Mouse (Mus musculus): ENCODE data around the gene Hist1h3e. TPM values are rescaled to one million over a fixed set of nuclear protein-coding genes. Genes with fewer than 3 reads are reported as not detected.

The Hist1h3e gene
- total and polyA plus RNA-seq, 2 experiments from 2014 or later: 1.9 to 180 TPM

DNA sequence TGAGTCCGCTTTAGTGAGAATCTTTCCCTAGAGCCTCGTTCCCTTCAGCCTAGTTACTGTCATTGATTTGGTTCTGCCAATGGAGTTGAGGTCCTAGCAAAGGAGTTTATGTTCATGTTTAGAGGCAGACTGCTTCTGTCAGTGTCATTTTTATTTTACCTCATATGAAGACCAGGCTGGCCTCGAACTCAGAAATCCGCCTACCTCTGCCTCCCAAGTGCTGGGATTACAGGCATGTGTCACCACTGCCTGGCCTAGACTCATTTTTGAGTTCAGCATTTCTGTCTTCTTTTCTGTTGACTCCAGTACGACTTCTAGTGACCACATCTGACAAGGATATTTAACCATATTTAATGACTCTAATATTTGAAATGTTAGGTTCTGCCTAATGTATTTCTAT lies 46.9 kb downstream of the Hist1h3e start:
- TF ChIP-seq CTCF (IDR thresholded peaks at IDR 0.05; ENCODE audit: low read depth): no peak
- no peaks in the 10 kb centered on the region for H3K36me3 ChIP-seq (ENCODE audit: insufficient read depth)
- DNase-seq (no peak), ATAC-seq (no peak)
- H3K27ac ChIP-seq (ENCODE audit: low read depth, low read length): no peak overlapping the region
- no peaks in the 10 kb centered on the region for H3K4me1 ChIP-seq (ENCODE audit: insufficient read depth)
- WGBS: 72% methylated on average over 5 of the region's 5 CpGs
- H3K27me3 ChIP-seq (ENCODE audit: insufficient read depth, low read length): no peaks in the 10 kb centered on the region
- no peak overlapping the region for H3K4me3 ChIP-seq (ENCODE audit: low read depth, low read length)
- no peak overlapping the region for H3K9ac ChIP-seq
- H3K9me3 ChIP-seq (ENCODE audit: low read length): no peaks in the 10 kb centered on the region
- H3K4me2 ChIP-seq (ENCODE audit: low read depth): no peak overlapping the region

DNA sequence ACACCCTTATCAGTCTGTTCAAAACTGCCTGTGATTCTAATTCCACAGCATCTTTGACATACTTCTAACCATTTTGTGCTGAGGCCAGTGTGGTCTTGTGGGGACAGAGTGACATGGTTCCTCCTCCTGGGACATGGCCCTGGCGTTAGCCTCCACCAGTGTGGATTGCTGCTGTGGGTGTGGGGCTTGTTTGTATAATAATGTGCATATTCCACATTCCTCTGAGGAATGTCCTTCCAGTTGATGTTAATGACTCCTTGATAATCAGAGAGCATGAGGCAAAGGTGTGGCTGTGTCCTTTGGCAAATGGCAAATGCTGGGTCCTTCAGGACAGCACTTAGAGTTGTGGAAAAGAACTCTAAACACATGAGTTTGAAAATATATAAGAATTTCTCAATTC lies 48.7 kb downstream of the Hist1h3e start:
- WGBS: 93% methylated on average over 1 of the region's 1 CpGs
- Histone ChIP-seq H3K27ac (ENCODE audit: low read depth, low read length) (no peak overlapping the region), H3K9ac (no peak overlapping the region), H3K36me3 (ENCODE audit: insufficient read depth) (no peaks in the 10 kb centered on the region), H3K9me3 (ENCODE audit: low read length) (no peaks in the 10 kb centered on the region), H3K4me3 (ENCODE audit: low read depth, low read length) (no peak overlapping the region), H3K27me3 (ENCODE audit: insufficient read depth, low read length) (no peaks in the 10 kb centered on the region), H3K4me1 (ENCODE audit: insufficient read depth) (no peaks in the 10 kb centered on the region), H3K4me2 (ENCODE audit: low read depth) (no peak overlapping the region)
- ATAC-seq (no peak), DNase-seq (no peak)
- TF ChIP-seq CTCF (IDR thresholded peaks at IDR 0.05; ENCODE audit: low read depth): no peak

Small RNA genes lying within 50 kb of the gene (microRNA-seq; reads per million reads assigned to microRNA genes)
- 0 reads per million in 2 experiments for gene Gm44297
- gene Gm44359: 0 reads per million in 2 experiments
- gene Gm44394: 0 reads per million in 2 experiments
- gene n-TStga1: 0.24 to 0.39 reads per million in 2 experiments

Other genes starting within 250 kb of the Hist1h3e start
Only the 30 nearest of the 35 such genes appear.
- 32.9 and 35.5 TPM in 2 replicates for gene Zfp322a, start 193.2 kb downstream of the Hist1h3e start, total RNA-seq (2014; rRNA removed)
- 23.1 and 33.6 TPM in 2 replicates for gene Zfp322a, start 193.2 kb downstream of the Hist1h3e start, polyA plus RNA-seq (2015; fragmentation: Nextera tagmentation; extraction: Ambion mirVana)
- 6.5 and 8.2 TPM in 2 replicates for gene Abt1, start 138.5 kb downstream of the Hist1h3e start, total RNA-seq (2014; rRNA removed)
- 7.7 and 8.2 TPM in 2 replicates for gene Abt1, start 138.5 kb downstream of the Hist1h3e start, polyA plus RNA-seq (2015; fragmentation: Nextera tagmentation; extraction: Ambion mirVana)
- 0.08 and 0.33 TPM in 2 replicates for gene Btn1a1, start 96.5 kb downstream of the Hist1h3e start, total RNA-seq (2014; rRNA removed)
- 0.12 TPM in 1 of 2 replicates, not detected in the other for gene Btn1a1, start 96.5 kb downstream of the Hist1h3e start, polyA plus RNA-seq (2015; fragmentation: Nextera tagmentation; extraction: Ambion mirVana)
- gene Btn2a2, start 73.5 kb downstream of the Hist1h3e start, total RNA-seq (2014; rRNA removed): not detected in 2 replicates
- 0.10 TPM in 1 of 2 replicates, not detected in the other for gene Btn2a2, start 73.5 kb downstream of the Hist1h3e start, polyA plus RNA-seq (2015; fragmentation: Nextera tagmentation; extraction: Ambion mirVana)
- 1,275 and 1,840 TPM in 2 replicates for gene Hist1h4h, start 31.3 kb downstream of the Hist1h3e start, total RNA-seq (2014; rRNA removed)
- 4.1 and 5.7 TPM in 2 replicates for gene Hist1h4h, start 31.3 kb downstream of the Hist1h3e start, polyA plus RNA-seq (2015; fragmentation: Nextera tagmentation; extraction: Ambion mirVana)
- gene Hist1h2af, start 28.5 kb downstream of the Hist1h3e start, total RNA-seq (2014; rRNA removed): 135 and 227 TPM in 2 replicates
- gene Hist1h2af, start 28.5 kb downstream of the Hist1h3e start, polyA plus RNA-seq (2015; fragmentation: Nextera tagmentation; extraction: Ambion mirVana): not detected in 2 replicates
- gene Hist1h3g, start 26.9 kb downstream of the Hist1h3e start, total RNA-seq (2014; rRNA removed): 116 and 134 TPM in 2 replicates
- 0.50 TPM in 1 of 2 replicates, not detected in the other for gene Hist1h3g, start 26.9 kb downstream of the Hist1h3e start, polyA plus RNA-seq (2015; fragmentation: Nextera tagmentation; extraction: Ambion mirVana)
- 12.5 and 17.0 TPM in 2 replicates for gene Hist1h2bh, start 19.0 kb downstream of the Hist1h3e start, total RNA-seq (2014; rRNA removed)
- 0.17 TPM in 1 of 2 replicates, not detected in the other for gene Hist1h2bh, start 19.0 kb downstream of the Hist1h3e start, polyA plus RNA-seq (2015; fragmentation: Nextera tagmentation; extraction: Ambion mirVana)
- 116 and 119 TPM in 2 replicates for gene Hist1h3f, start 18.3 kb downstream of the Hist1h3e start, total RNA-seq (2014; rRNA removed)
- 0.17 and 0.47 TPM in 2 replicates for gene Hist1h3f, start 18.3 kb downstream of the Hist1h3e start, polyA plus RNA-seq (2015; fragmentation: Nextera tagmentation; extraction: Ambion mirVana)
- gene Hist1h4f, start 10.7 kb downstream of the Hist1h3e start, total RNA-seq (2014; rRNA removed): 586 and 753 TPM in 2 replicates
- gene Hist1h4f, start 10.7 kb downstream of the Hist1h3e start, polyA plus RNA-seq (2015; fragmentation: Nextera tagmentation; extraction: Ambion mirVana): 0.70 TPM in 1 of 2 replicates, not detected in the other
- 48.5 and 66.7 TPM in 2 replicates for gene Hist1h1d, start 9.1 kb downstream of the Hist1h3e start, total RNA-seq (2014; rRNA removed)
- 0.12 and 0.18 TPM in 2 replicates for gene Hist1h1d, start 9.1 kb downstream of the Hist1h3e start, polyA plus RNA-seq (2015; fragmentation: Nextera tagmentation; extraction: Ambion mirVana)
- gene Hist1h2ae, start 8.9 kb upstream of the Hist1h3e start, total RNA-seq (2014; rRNA removed): 111 TPM in 2 replicates
- gene Hist1h2ae, start 8.9 kb upstream of the Hist1h3e start, polyA plus RNA-seq (2015; fragmentation: Nextera tagmentation; extraction: Ambion mirVana): 12.5 and 23.0 TPM in 2 replicates
- 367 and 594 TPM in 2 replicates for gene Hist1h2bg, start 9.0 kb upstream of the Hist1h3e start, total RNA-seq (2014; rRNA removed)
- 3.0 and 3.6 TPM in 2 replicates for gene Hist1h2bg, start 9.0 kb upstream of the Hist1h3e start, polyA plus RNA-seq (2015; fragmentation: Nextera tagmentation; extraction: Ambion mirVana)
- gene Hist1h2bf, start 11.8 kb upstream of the Hist1h3e start, total RNA-seq (2014; rRNA removed): 226 and 289 TPM in 2 replicates
- gene Hist1h2bf, start 11.8 kb upstream of the Hist1h3e start, polyA plus RNA-seq (2015; fragmentation: Nextera tagmentation; extraction: Ambion mirVana): not detected in 2 replicates
- 204 and 274 TPM in 2 replicates for gene Hist1h2ad, start 12.0 kb upstream of the Hist1h3e start, total RNA-seq (2014; rRNA removed)
- gene Hist1h2ad, start 12.0 kb upstream of the Hist1h3e start, polyA plus RNA-seq (2015; fragmentation: Nextera tagmentation; extraction: Ambion mirVana): 0.78 TPM in 1 of 2 replicates, not detected in the other
- gene Hist1h3d, start 13.4 kb upstream of the Hist1h3e start, total RNA-seq (2014; rRNA removed): 73.0 and 78.9 TPM in 2 replicates
- gene Hist1h3d, start 13.4 kb upstream of the Hist1h3e start, polyA plus RNA-seq (2015; fragmentation: Nextera tagmentation; extraction: Ambion mirVana): 0.57 and 0.80 TPM in 2 replicates
- 258 and 695 TPM in 2 replicates for gene Hist1h4d, start 19.2 kb upstream of the Hist1h3e start, total RNA-seq (2014; rRNA removed)
- gene Hist1h4d, start 19.2 kb upstream of the Hist1h3e start, polyA plus RNA-seq (2015; fragmentation: Nextera tagmentation; extraction: Ambion mirVana): 25.0 and 42.2 TPM in 2 replicates
- 98.5 and 120 TPM in 2 replicates for gene Hist1h2be, start 58.8 kb upstream of the Hist1h3e start, total RNA-seq (2014; rRNA removed)
- gene Hist1h2be, start 58.8 kb upstream of the Hist1h3e start, polyA plus RNA-seq (2015; fragmentation: Nextera tagmentation; extraction: Ambion mirVana): 0.31 and 0.39 TPM in 2 replicates
- gene Hist1h1e, start 60.2 kb upstream of the Hist1h3e start, total RNA-seq (2014; rRNA removed): 204 and 218 TPM in 2 replicates
- 11.1 and 16.3 TPM in 2 replicates for gene Hist1h1e, start 60.2 kb upstream of the Hist1h3e start, polyA plus RNA-seq (2015; fragmentation: Nextera tagmentation; extraction: Ambion mirVana)
- 40.9 and 44.8 TPM in 2 replicates for gene Hist1h2ac, start 121.6 kb upstream of the Hist1h3e start, total RNA-seq (2014; rRNA removed)
- gene Hist1h2ac, start 121.6 kb upstream of the Hist1h3e start, polyA plus RNA-seq (2015; fragmentation: Nextera tagmentation; extraction: Ambion mirVana): 0.41 and 0.49 TPM in 2 replicates
- 93.7 and 124 TPM in 2 replicates for gene Hist1h2bc, start 121.8 kb upstream of the Hist1h3e start, total RNA-seq (2014; rRNA removed)
- 29.2 and 35.3 TPM in 2 replicates for gene Hist1h2bc, start 121.8 kb upstream of the Hist1h3e start, polyA plus RNA-seq (2015; fragmentation: Nextera tagmentation; extraction: Ambion mirVana)
- 1.3 TPM in 1 of 2 replicates, not detected in the other for gene Hist1h1t, start 133.4 kb upstream of the Hist1h3e start, total RNA-seq (2014; rRNA removed)
- not detected in 2 replicates for gene Hist1h1t, start 133.4 kb upstream of the Hist1h3e start, polyA plus RNA-seq (2015; fragmentation: Nextera tagmentation; extraction: Ambion mirVana)
- 917 and 942 TPM in 2 replicates for gene Hist1h4c, start 136.1 kb upstream of the Hist1h3e start, total RNA-seq (2014; rRNA removed)
- gene Hist1h4c, start 136.1 kb upstream of the Hist1h3e start, polyA plus RNA-seq (2015; fragmentation: Nextera tagmentation; extraction: Ambion mirVana): 2.3 and 5.0 TPM in 2 replicates
- gene Hfe, start 148.5 kb upstream of the Hist1h3e start, total RNA-seq (2014; rRNA removed): 2.5 and 3.6 TPM in 2 replicates
- gene Hfe, start 148.5 kb upstream of the Hist1h3e start, polyA plus RNA-seq (2015; fragmentation: Nextera tagmentation; extraction: Ambion mirVana): 4.4 and 6.0 TPM in 2 replicates
- 475 and 498 TPM in 2 replicates for gene Hist1h1c, start 176.4 kb upstream of the Hist1h3e start, total RNA-seq (2014; rRNA removed)
- 24.0 and 26.3 TPM in 2 replicates for gene Hist1h1c, start 176.4 kb upstream of the Hist1h3e start, polyA plus RNA-seq (2015; fragmentation: Nextera tagmentation; extraction: Ambion mirVana)
- 294 and 301 TPM in 2 replicates for gene Hist1h3c, start 183.2 kb upstream of the Hist1h3e start, total RNA-seq (2014; rRNA removed)
- gene Hist1h3c, start 183.2 kb upstream of the Hist1h3e start, polyA plus RNA-seq (2015; fragmentation: Nextera tagmentation; extraction: Ambion mirVana): 0.84 TPM in 1 of 2 replicates, not detected in the other
- 647 and 680 TPM in 2 replicates for gene Hist1h2bb, start 184.4 kb upstream of the Hist1h3e start, total RNA-seq (2014; rRNA removed)
- not detected in 2 replicates for gene Hist1h2bb, start 184.4 kb upstream of the Hist1h3e start, polyA plus RNA-seq (2015; fragmentation: Nextera tagmentation; extraction: Ambion mirVana)
- 305 and 340 TPM in 2 replicates for gene Hist1h2ab, start 188.8 kb upstream of the Hist1h3e start, total RNA-seq (2014; rRNA removed)
- 4.4 and 6.7 TPM in 2 replicates for gene Hist1h2ab, start 188.8 kb upstream of the Hist1h3e start, polyA plus RNA-seq (2015; fragmentation: Nextera tagmentation; extraction: Ambion mirVana)
- 229 and 254 TPM in 2 replicates for gene Hist1h3b, start 189.9 kb upstream of the Hist1h3e start, total RNA-seq (2014; rRNA removed)
- gene Hist1h3b, start 189.9 kb upstream of the Hist1h3e start, polyA plus RNA-seq (2015; fragmentation: Nextera tagmentation; extraction: Ambion mirVana): 0.25 and 0.67 TPM in 2 replicates
- gene Hist1h4b, start 194.6 kb upstream of the Hist1h3e start, total RNA-seq (2014; rRNA removed): 184 and 254 TPM in 2 replicates
- gene Hist1h4b, start 194.6 kb upstream of the Hist1h3e start, polyA plus RNA-seq (2015; fragmentation: Nextera tagmentation; extraction: Ambion mirVana): 1.8 and 3.0 TPM in 2 replicates

Measured in forebrain, postnatal 0 days (tissue).